Mouse (Mus musculus): Measurements from ENCODE around the gene Scg5. TPM values are rescaled to one million over a fixed set of nuclear protein-coding genes. Genes with fewer than 3 reads are reported as not detected.
A peak's percentile ranks its signal among the peaks of the same experiment; 100 is the strongest.

Scg5 gene
- polyA plus RNA-seq (2016; fragmentation: Nextera tagmentation; extraction: Ambion mirVana), result 0.81 and 0.99 TPM in 2 replicates

DNA sequence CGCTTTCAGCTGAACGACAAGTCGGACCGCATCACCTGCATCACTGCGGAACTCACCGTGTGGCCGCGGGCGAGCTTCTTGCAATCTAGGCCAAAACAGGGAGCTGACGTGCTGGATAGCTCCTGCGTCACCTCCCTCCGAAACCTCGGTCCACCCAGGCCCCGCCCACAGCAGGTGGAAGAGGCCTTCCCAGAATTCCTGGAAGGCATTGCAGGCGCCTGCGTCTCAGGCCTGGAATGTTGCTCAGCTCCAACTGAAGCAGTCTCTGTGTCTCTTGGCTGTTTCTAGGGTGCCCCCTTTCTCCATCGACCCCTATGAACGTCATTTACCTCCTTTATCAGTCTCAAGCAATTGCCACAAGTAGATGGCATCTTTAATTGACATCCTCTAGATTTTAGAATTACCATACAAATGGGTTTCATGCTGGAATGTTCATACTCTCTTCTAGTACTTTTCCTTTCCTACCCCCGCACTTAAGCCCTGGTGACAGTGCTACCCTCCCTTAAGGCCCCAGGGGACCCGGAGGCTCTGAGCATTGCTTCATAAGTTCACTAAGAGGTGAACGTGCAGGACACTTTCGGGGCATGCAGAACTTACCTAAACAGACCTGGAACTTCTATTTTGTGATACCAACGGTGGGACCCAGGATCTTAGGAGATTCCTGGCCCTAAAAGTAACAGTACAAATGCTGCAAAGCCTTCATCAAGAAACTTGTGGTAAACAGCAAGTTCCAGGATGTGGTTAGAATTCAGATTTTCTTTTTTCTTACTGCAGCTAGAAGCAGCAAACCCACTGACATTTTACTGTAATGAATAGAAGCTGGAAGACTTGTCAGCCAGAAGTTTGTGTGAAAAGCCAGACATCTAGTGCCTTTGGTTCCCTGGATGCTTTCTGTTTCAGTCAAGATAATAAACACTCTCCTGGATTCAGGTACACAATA is at the start of gene Scg5:
Gene Scg5, minus strand, starts transcription at position 179 of the 940 bp plus-strand sequence.
- peaks cover 28% of the 10 kb centered on the region for H3K36me3 ChIP-seq
- peak within 1 kb of the TSS; percentile 47; the same call in 1 of the 2 replicates for H3K27ac ChIP-seq
- no peaks in the 10 kb centered on the region for H3K27me3 ChIP-seq (ENCODE audit: insufficient read depth, poor library complexity, severe bottlenecking)
- H3K9me3 ChIP-seq, result no peaks in the 10 kb centered on the region
- peak within 1 kb of the TSS; percentile 56 for H3K4me3 ChIP-seq
- WGBS, result 12% methylated on average over 23 of the region's 23 CpGs
- peaks cover 10% of the 10 kb centered on the region; the same call in 1 of the 2 replicates for H3K4me1 ChIP-seq
- DNase-seq (ENCODE audit: low spot score), result peak; percentile 92

DNA sequence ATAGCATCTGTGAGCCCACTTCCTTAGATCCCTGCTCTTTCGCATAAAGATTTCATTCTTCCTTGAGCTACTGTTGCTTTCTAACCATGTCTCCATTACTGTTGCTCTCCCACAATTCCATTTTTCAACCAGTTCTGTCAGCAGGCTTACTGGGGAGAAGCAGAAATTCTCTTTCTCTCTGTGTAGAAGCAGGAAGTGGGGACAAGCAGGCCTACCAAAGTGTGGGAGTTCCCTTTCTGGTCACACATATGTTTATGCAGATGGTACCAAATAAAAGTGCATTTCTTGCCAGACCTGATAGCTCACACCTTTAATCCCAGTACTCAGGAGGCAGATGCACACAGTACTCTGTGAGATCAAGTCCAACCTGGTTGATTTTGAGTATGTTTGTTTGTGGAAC is 41.2 kb upstream of the Scg5 start:
- H3K4me1 ChIP-seq, result no peaks in the 10 kb centered on the region
- no peaks in the 10 kb centered on the region for H3K36me3 ChIP-seq
- no peak overlapping the region for H3K4me3 ChIP-seq
- no peak for DNase-seq (ENCODE audit: low spot score)
- H3K9me3 ChIP-seq, result no peaks in the 10 kb centered on the region
- H3K27me3 ChIP-seq (ENCODE audit: insufficient read depth, poor library complexity, severe bottlenecking), result no peaks in the 10 kb centered on the region
- WGBS, result 90% methylated on average over 1 of the region's 1 CpGs
- H3K27ac ChIP-seq, result no peak overlapping the region

DNA sequence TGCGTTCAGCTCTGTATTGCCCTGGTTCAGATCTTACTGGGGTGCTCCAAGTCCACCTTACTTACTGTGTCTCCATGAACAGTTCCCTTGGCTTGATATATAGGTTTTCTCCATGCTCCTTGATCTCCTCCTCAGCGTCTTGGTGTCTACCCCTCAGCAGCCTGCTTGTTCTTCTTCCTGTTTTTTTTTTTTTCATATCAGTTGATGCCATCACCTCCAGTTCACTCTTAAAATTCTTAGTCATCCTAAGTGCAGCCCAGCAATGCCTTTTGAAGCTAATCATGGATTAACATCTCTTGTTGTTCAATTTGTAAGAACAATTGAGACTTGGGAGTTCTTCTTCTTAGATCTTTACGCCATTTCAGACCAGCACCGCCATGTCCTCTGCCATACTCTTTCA is 39.5 kb upstream of the Scg5 start:
- DNase-seq (ENCODE audit: low spot score), result no peak
- no peak overlapping the region for H3K27ac ChIP-seq
- H3K4me3 ChIP-seq, result no peak overlapping the region
- 79% methylated on average over 4 of the region's 4 CpGs for WGBS
- no peaks in the 10 kb centered on the region for H3K27me3 ChIP-seq (ENCODE audit: insufficient read depth, poor library complexity, severe bottlenecking)
- no peaks in the 10 kb centered on the region for H3K36me3 ChIP-seq
- H3K4me1 ChIP-seq, result no peaks in the 10 kb centered on the region
- H3K9me3 ChIP-seq, result no peaks in the 10 kb centered on the region

DNA sequence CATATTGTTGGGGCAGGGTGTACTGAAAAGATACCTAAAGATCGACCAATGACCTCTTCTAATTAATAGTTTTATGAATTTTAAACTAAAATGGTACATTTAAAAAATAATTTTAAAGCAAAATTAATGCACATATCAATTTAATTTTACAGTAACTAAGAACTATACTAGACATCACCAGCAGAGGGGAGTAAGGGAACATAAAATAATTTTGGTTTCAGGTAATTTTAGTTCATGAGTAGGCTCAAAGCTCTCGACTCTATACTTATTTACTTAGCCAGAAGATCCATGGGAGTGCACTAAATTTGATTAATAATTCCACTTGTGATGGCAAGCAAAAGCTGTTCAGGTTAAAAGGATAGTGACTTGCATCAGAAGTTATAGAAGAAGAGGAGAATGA is 37.2 kb upstream of the Scg5 start:
- Histone ChIP-seq H3K4me1 (no peaks in the 10 kb centered on the region), H3K27me3 (ENCODE audit: insufficient read depth, poor library complexity, severe bottlenecking) (no peaks in the 10 kb centered on the region), H3K4me3 (no peak overlapping the region), H3K27ac (no peak overlapping the region), H3K9me3 (no peaks in the 10 kb centered on the region), H3K36me3 (no peaks in the 10 kb centered on the region)
- WGBS, result 39% methylated on average over 2 of the region's 2 CpGs
- DNase-seq (ENCODE audit: low spot score), result no peak

DNA sequence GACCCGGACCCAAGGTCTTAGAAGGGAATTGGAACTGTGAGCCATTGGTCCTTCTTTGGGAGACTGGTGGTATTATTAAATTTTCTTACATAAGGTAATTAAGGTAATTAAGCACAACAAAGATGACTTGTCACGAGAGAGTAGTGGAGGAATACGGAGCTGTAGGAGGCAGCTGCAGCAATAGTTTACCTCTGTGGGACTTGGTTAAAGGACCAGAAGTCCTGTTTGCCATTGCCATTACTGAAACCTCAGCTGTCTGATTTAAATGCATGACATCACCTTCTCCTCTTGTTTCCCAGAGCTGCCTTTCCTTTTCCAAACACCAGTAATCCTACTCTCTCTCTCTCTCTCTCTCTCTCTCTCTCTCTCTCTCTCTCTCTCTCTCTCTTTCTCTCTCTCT is 20.2 kb upstream of the Scg5 start:
- peaks cover 9% of the 10 kb centered on the region for H3K36me3 ChIP-seq
- no peaks in the 10 kb centered on the region for H3K9me3 ChIP-seq
- H3K27me3 ChIP-seq (ENCODE audit: insufficient read depth, poor library complexity, severe bottlenecking), result no peaks in the 10 kb centered on the region
- H3K4me3 ChIP-seq, result peak overlapping the region; percentile 90
- peaks cover 19% of the 10 kb centered on the region for H3K4me1 ChIP-seq
- no peak for DNase-seq (ENCODE audit: low spot score)
- 5% methylated on average over 3 of the region's 3 CpGs for whole genome bisulfite sequencing
- H3K27ac ChIP-seq, result peak overlapping the region; percentile 92

DNA sequence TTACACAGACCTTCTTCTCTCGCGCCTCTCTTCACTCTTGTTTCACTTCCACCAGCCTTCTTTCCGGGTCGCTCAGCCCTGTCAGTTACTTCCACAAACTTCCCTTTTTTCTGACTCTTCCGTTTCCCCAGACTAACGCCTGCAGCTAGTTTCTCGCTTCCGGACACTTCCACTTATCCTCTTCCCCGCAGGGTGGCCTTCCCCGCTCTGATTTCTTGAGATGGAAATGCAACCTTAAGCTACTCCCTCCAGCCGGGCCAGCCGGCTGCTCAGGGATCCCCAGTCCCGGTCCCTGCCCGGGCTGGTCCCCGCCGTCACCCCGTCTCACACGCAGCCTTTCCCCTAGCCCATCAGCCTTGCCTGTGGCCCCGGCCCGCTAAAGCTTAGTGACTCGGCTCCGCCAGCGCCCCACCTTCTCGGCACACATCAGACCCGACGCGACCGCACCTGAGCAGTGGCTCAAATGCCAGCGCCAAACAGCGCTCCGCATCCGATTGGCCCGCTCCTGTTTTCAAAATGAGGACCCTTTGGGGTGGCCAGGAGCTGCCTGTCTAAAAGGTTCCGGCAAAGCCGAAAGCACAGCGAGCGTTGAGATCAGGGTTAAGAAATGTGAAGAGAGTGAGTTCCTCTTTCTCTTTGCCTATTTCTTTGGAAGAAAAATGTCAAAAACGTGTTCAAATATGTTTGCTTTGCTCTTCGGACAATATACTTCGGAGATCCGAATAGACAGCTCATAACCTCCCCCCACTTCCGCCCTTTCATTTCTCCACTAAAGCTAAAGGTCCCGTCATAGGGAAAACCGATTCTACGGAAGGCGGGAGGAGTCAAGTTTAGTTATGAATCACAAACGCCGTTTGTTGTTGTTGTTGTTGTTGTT is 19.6 kb upstream of the Scg5 start, which contains the start of gene Arhgap11a:
Gene Arhgap11a, minus strand, starts transcription at position 417 of the 877 bp plus-strand sequence.
- H3K27ac ChIP-seq, result peak within 1 kb of the TSS; percentile 92
- H3K4me3 ChIP-seq, result peak within 1 kb of the TSS; percentile 90
- no peaks in the 10 kb centered on the region for H3K27me3 ChIP-seq (ENCODE audit: insufficient read depth, poor library complexity, severe bottlenecking)
- WGBS, result under 1% methylated on average over 48 of the region's 48 CpGs
- peaks cover 15% of the 10 kb centered on the region for H3K36me3 ChIP-seq
- H3K4me1 ChIP-seq, result peaks cover 19% of the 10 kb centered on the region
- H3K9me3 ChIP-seq, result no peaks in the 10 kb centered on the region
- DNase-seq (ENCODE audit: low spot score), result peak; percentile 96

DNA sequence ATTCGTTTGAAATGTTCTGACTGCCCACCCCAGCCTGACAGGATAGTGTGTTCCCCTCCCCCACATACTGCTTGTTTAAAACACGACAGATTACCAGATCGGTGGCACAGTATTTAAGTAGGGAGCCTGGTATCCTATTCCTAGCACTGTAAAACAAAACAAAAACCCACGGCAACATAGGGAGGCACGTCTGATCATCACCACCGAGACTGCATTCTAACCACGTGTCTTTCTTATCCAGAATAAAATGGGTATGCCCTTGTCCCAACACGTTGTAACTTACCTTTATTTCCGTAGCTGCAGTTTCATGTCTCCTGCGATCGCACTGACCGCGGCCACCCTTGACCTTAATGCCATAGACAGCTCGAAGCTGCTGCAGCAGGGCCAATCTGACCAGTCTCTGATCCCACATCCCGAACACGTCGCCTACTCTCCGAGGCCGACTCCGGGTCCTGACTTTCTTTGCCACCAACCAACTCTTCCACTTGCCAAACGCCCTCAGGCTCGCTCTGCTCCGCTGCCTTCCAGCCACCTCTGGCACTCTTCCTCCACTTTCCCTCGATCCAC is 18.8 kb upstream of the Scg5 start:
- peak overlapping the region; percentile 92 for H3K27ac ChIP-seq
- under 1% methylated on average over 24 of the region's 24 CpGs for whole genome bisulfite sequencing
- peak; percentile 85 for DNase-seq (ENCODE audit: low spot score)
- H3K9me3 ChIP-seq, result no peaks in the 10 kb centered on the region
- H3K4me1 ChIP-seq, result peaks cover 19% of the 10 kb centered on the region
- H3K27me3 ChIP-seq (ENCODE audit: insufficient read depth, poor library complexity, severe bottlenecking), result no peaks in the 10 kb centered on the region
- H3K36me3 ChIP-seq, result peaks cover 20% of the 10 kb centered on the region
- peak overlapping the region; percentile 90 for H3K4me3 ChIP-seq

DNA sequence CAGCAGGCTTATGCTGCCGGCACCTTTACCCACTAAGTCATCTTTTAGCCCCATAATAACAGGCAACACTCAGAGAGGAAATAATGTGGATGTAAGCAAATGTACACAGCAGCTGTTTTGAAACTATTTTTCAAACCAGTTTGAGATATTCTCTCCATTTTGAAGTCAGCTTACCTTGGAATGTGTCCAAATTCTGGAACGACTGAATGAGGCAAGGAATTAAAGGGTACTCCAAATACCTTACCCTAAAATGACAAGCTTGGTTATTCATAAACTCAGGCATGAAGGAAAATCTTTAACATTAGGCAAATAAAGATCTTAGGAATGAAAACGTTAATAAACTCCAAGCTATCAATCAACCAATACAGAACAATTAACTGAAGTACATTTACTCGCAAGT is 16.2 kb upstream of the Scg5 start:
- peaks cover 19% of the 10 kb centered on the region for H3K4me1 ChIP-seq
- H3K27ac ChIP-seq, result no peak overlapping the region
- 90% methylated on average over 4 of the region's 4 CpGs for WGBS
- no peaks in the 10 kb centered on the region for H3K9me3 ChIP-seq
- no peaks in the 10 kb centered on the region for H3K27me3 ChIP-seq (ENCODE audit: insufficient read depth, poor library complexity, severe bottlenecking)
- no peak for DNase-seq (ENCODE audit: low spot score)
- H3K4me3 ChIP-seq, result no peak overlapping the region
- peaks cover 41% of the 10 kb centered on the region for H3K36me3 ChIP-seq

DNA sequence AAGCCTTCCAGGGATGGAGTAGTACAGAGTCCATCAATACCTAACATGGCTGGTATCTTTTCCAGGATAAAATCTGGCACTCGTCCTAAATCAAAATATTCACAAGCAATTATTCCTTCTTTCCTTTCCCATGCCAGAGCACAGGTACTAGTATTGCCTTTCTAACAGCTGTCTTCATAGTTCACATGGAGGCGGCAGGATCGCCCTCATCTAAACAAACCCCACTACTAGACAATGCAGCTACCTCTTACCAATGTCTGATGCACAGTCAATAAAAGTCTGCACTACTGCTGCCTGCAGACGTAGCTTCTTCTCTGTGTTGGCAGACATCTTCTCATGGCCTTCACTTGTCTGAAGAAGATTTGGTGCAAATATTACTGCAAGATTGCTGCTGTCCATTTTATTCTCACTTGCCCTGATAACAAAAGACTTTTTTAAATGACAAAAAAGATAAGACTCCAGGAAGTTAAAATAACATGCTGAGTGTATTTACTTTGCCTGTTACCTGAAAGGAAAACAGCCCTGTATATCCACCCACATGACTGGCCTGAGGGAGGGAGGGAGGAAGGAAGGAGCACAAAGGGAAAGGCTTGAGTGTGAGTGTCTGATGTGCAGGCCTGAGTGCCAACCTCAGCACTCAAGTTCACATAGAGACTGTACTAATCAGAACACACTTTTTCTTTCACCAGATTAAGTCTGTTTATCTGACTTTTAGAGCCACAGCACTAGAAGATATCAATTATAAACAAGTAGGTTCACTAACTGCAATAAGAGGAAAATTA is 12.9 kb upstream of the Scg5 start:
- WGBS, result 91% methylated on average over 4 of the region's 4 CpGs

DNA sequence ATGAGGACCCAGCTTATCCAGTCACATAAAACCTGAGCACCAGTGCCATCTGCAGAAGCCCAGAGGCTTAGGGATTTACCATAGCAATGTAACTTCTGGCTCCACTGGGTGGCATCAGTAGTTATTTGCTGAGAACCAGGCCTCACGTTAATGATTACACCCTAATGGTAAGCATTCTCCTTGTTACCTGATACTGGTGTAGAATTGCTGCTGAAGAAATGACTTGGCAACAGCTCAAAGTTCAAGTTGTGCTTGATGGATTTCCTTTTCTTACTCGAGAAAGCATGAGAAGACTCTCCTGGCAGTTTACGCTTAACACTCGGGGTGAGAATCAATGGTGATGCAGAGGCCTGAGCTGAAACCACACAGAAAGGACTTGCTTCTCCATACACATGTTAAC is 10.6 kb upstream of the Scg5 start:
- peaks cover 78% of the 10 kb centered on the region for H3K36me3 ChIP-seq
- WGBS, result 82% methylated on average over 4 of the region's 4 CpGs
- H3K4me3 ChIP-seq, result no peak overlapping the region
- H3K27me3 ChIP-seq (ENCODE audit: insufficient read depth, poor library complexity, severe bottlenecking), result no peaks in the 10 kb centered on the region
- no peak for DNase-seq (ENCODE audit: low spot score)
- no peaks in the 10 kb centered on the region for H3K9me3 ChIP-seq
- no peak overlapping the region for H3K27ac ChIP-seq
- H3K4me1 ChIP-seq, result no peaks in the 10 kb centered on the region

More for the DNA sequence above, 12.9 kb upstream of the Scg5 start:
- H3K27ac ChIP-seq, result no peak overlapping the region
- H3K36me3 ChIP-seq, result peaks cover 61% of the 10 kb centered on the region
- no peaks in the 10 kb centered on the region for H3K9me3 ChIP-seq
- no peaks in the 10 kb centered on the region for H3K27me3 ChIP-seq (ENCODE audit: insufficient read depth, poor library complexity, severe bottlenecking)
- no peak for DNase-seq (ENCODE audit: low spot score)
- peaks cover 12% of the 10 kb centered on the region for H3K4me1 ChIP-seq
- H3K4me3 ChIP-seq, result no peak overlapping the region

DNA sequence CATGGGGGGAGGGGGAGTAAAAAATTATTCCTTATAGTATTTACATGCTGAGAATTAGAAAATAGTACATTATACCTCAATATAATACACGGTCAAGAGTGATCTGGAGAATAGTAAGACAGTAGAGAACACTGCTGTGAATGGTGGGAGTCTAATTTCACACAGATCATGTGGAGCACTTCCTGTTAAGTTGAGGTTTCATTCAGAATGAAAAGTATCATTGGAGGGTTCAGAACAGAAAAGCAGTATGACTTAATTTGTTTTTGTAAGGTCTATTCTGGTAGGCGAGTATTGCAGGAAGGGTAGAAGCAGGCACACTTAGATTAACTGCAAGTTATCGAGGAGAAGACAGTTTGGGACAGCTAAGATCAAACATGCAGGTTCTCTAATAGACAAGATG is 6.3 kb upstream of the Scg5 start:
- Histone ChIP-seq H3K4me3 (no peak overlapping the region), H3K9me3 (no peaks in the 10 kb centered on the region), H3K27me3 (ENCODE audit: insufficient read depth, poor library complexity, severe bottlenecking) (no peaks in the 10 kb centered on the region), H3K27ac (no peak overlapping the region), H3K36me3 (peaks cover 74% of the 10 kb centered on the region), H3K4me1 (no peaks in the 10 kb centered on the region)
- DNase-seq (ENCODE audit: low spot score), result no peak
- WGBS, result 87% methylated on average over 3 of the region's 3 CpGs
